Mouse (Mus musculus) embryonic facial prominence, embryonic 13.5 days (tissue): ENCODE measurements around the gene Fntb. TPM values are rescaled to one million over a fixed set of nuclear protein-coding genes. Genes with fewer than 3 reads are reported as not detected.

Experiments
- ATAC-seq: fragments of 200-750 bp; cut with Nextera tagmentation; 2 replicates; pipeline ENCODE4 v1.8.0; 2017; ENCODE audit warnings: low read depth; ENCODE audit not compliant: insufficient number of reproducible peaks, insufficient read depth, low FRiP score, low TSS enrichment
- H3K27ac ChIP-seq: fragments of 300-500 bp; sonication (generic); 2 replicates; pipeline ENCODE4 v1.5.1; 2015; ENCODE audit warnings: moderate library complexity, mild to moderate bottlenecking, inconsistent platforms
- H3K27me3 ChIP-seq: fragments of 300-500 bp; sonication (generic); 2 replicates; pipeline ENCODE4 v1.6.1; 2015; ENCODE audit warnings: mild to moderate bottlenecking, inconsistent platforms
- H3K36me3 ChIP-seq: fragments of 300-500 bp; sonication (generic); 2 replicates; pipeline ENCODE4 v1.6.1; 2015; ENCODE audit warnings: mild to moderate bottlenecking, inconsistent platforms
- H3K4me1 ChIP-seq: fragments of 300-500 bp; sonication (generic); 2 replicates; pipeline ENCODE4 v1.6.1; 2015; ENCODE audit warnings: inconsistent platforms
- H3K4me2 ChIP-seq: fragments of 300-500 bp; sonication (generic); 2 replicates; pipeline ENCODE4 v1.6.1; 2015; ENCODE audit warnings: moderate library complexity, mild to moderate bottlenecking, inconsistent platforms
- H3K4me3 ChIP-seq: fragments of 300-500 bp; sonication (generic); 2 replicates; pipeline ENCODE4 v1.5.1; 2015; ENCODE audit warnings: mild to moderate bottlenecking, inconsistent platforms
- H3K9ac ChIP-seq: fragments of 300-500 bp; sonication (generic); 2 replicates; pipeline ENCODE4 v1.6.1; 2015; ENCODE audit warnings: mild to moderate bottlenecking, inconsistent platforms
- H3K9me3 ChIP-seq: fragments of 300-500 bp; sonication (generic); 2 replicates; pipeline ENCODE4 v1.6.1; 2016; ENCODE audit warnings: inconsistent platforms
- WGBS: fragments of 180-500 bp; shearing (Covaris S2); methylation state at CpG from one replicate; pipeline ENCODE4 v1.1.7; 2015; ENCODE audit warnings: mixed read lengths; 5-methylcytosine and 5-hydroxymethylcytosine counted together
- polyA plus RNA-seq: library from polyadenylated mRNA; unstranded; fragments of >200 nt; fragmentation: Nextera tagmentation; extraction: Ambion mirVana; gene quantifications from 2 replicates; pipeline ENCODE4 v1.2.1, GENCODE M21; 2015

The Fntb gene
- polyA plus RNA-seq: 41.5 and 41.8 TPM in 2 replicates

DNA sequence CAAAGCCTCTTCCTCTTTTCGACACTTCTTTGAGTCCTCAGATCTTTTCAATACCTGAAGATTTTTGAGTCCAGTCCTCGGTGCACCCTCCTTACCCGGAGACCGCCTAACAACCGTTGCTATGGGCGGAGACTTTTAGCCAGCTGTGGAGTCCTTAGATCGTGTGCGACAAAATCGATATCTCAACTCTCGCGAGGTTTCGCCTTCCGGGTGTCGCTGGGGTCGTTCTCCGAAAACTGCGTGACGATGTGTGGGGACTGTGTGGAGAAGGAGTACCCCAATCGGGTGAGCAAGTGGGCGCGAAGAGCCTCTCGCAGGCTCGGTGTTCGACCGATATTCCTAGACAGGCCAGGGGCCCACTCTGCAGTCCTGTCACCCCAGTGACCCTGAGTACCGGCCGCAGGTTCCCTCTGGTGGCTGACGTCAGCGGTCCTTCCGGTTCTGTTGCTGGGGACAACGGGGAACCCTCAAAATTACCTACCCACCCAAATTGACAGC is at the start of gene Fntb, which contains the start of gene Churc1:
Gene Fntb, plus strand, starts transcription at position 236 of the 498 bp plus-strand sequence.
Gene Churc1, plus strand, starts transcription at position 185 of the 498 bp plus-strand sequence.
- peak; percentile 93 for ATAC-seq
- Histone ChIP-seq H3K27ac (peak within 1 kb of the TSS; percentile 35), H3K4me2 (peak within 1 kb of the TSS; percentile 59)

DNA sequence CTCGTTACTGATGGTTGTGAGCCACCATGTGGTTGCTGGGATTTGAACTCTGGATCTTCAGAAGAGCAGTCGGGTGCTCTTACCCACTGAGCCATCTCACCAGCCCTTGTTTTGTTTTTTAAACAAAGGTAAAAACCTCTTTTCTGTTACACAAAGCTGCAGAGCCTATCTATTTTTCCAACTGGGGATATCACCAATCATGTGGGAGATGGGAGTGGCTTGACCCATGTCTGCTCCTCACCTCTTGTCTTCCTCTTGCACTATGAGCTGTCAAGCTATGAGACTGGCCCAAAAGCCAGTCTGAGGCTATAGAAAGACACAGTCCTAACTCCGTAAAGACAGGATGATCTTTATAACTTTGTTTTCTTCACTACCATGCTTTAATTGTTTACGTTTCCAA is 47.0 kb upstream of the Fntb start:
- ATAC-seq: no peak
- Histone ChIP-seq H3K36me3 (no peaks in the 10 kb centered on the region), H3K27me3 (peaks cover 12% of the 10 kb centered on the region), H3K4me3 (no peak overlapping the region), H3K4me1 (no peaks in the 10 kb centered on the region), H3K27ac (no peak overlapping the region), H3K9me3 (no peaks in the 10 kb centered on the region), H3K9ac (no peak overlapping the region), H3K4me2 (no peak overlapping the region)
- 85% methylated on average over 4 of the region's 4 CpGs for WGBS

More for the DNA sequence above, at the start of gene Fntb, which contains the start of gene Churc1:
- Histone ChIP-seq H3K4me1 (peaks cover 9% of the 10 kb centered on the region; the same call in 1 of the 2 replicates), H3K9me3 (no peaks in the 10 kb centered on the region), H3K4me3 (peak within 1 kb of the TSS; percentile 61), H3K36me3 (no peaks in the 10 kb centered on the region), H3K9ac (peak within 1 kb of the TSS; percentile 78), H3K27me3 (no peaks in the 10 kb centered on the region)
- WGBS: under 1% methylated on average over 31 of the region's 31 CpGs

DNA sequence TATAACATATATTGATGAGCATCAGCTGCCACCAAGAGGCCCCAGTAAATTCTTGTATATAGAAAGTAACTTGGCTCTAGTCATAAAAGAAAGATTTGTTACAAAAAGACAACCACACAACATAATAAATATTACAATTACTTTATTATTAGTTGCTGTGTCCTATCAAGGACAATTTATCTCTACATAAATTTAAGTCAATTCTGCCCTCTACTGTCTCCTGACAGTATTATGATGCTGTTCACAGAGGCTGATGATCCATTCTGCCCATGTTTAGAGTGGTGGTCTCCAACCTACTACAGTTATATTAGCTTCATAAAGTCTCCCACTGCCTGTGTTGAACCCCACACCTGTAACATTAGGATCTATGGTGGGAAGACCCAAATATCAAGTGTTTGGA is 44.8 kb upstream of the Fntb start:
- Histone ChIP-seq H3K27ac (no peak overlapping the region), H3K9ac (no peak overlapping the region), H3K9me3 (no peaks in the 10 kb centered on the region), H3K27me3 (no peaks in the 10 kb centered on the region), H3K4me1 (no peaks in the 10 kb centered on the region), H3K36me3 (no peaks in the 10 kb centered on the region), H3K4me2 (no peak overlapping the region), H3K4me3 (no peak overlapping the region)
- ATAC-seq: no peak

DNA sequence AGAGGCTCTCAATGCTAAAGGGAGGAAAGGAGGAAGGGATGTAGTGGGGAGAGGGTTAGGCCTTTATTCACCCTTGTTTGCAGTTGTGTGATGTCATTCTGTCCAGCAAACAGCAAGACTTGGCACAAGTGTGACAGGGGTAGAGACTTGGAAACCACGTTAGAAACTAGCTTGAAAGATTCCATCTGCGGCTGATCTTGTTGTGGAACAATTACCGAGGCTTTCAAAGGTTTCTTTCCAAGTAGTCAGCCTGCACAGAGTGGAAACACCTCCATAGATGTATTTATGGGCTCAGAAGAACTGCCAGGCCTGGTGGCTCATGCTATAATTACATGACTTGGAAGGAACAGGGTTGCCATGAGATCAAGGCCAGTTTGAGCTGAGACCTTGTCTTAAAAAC is 43.4 kb upstream of the Fntb start:
- no peaks in the 10 kb centered on the region for H3K36me3 ChIP-seq
- H3K4me2 ChIP-seq: no peak overlapping the region
- no peaks in the 10 kb centered on the region for H3K27me3 ChIP-seq
- no peak overlapping the region for H3K4me3 ChIP-seq
- no peaks in the 10 kb centered on the region for H3K4me1 ChIP-seq
- no peak overlapping the region for H3K9ac ChIP-seq
- H3K9me3 ChIP-seq: no peaks in the 10 kb centered on the region
- no peak for ATAC-seq
- WGBS: 69% methylated on average over 3 of the region's 3 CpGs
- H3K27ac ChIP-seq: no peak overlapping the region

DNA sequence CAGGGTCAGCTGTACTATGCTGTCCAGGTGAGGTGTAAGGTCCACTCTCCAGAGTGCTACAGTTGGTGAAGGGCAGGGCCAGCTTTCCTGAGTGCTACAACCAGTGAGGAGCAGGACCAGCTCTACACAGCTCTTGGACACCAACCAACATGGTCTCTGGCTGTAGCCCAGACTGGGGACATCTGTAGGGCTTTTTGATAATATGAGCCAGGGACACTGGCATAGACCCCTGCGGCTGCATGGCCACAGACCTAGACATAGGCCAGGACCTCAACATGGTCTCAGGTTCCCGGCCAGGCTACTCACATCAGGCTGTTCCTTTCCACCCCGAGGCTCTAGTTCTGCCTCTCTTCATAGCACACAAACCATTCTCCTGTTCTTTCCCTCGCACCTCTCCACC is 37.4 kb upstream of the Fntb start:
- no peaks in the 10 kb centered on the region for H3K36me3 ChIP-seq
- no peaks in the 10 kb centered on the region for H3K4me1 ChIP-seq
- H3K4me3 ChIP-seq: no peak overlapping the region
- ATAC-seq: no peak
- H3K4me2 ChIP-seq: no peak overlapping the region
- H3K9me3 ChIP-seq: peaks cover 3% of the 10 kb centered on the region; the same call in 1 of the 2 replicates
- no peaks in the 10 kb centered on the region for H3K27me3 ChIP-seq
- H3K9ac ChIP-seq: no peak overlapping the region
- H3K27ac ChIP-seq: no peak overlapping the region
- WGBS: 92% methylated on average over 4 of the region's 4 CpGs

DNA sequence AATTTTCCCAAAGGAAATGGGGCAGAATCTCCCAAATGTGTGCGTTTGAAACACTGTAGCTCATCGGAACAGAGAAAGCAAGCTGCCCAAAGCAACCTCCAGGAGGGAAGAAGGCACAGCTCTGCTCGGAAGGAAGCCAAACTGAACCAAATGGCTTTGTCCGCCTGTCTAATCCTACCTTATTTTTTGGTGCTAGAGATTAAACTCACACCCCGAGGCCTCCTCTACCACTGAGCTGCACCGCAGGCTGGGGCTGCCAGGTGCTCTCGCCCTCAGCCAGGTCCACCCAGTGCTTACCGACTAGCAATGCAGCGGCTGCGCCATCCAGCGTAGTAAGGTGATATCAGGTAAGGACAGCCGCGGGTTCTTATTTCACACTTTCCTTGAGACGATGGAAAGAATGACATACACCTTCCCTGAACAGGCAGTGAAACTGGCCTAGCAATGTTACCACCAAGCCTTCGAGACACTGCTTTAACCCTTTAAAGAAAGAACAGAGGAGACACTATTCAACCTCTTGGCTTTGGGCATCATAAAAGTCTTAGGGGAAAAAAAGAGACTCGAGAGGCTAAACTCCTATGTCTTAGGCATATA is 14.4 kb upstream of the Fntb start:
- ATAC-seq: no peak
- H3K36me3 ChIP-seq: no peaks in the 10 kb centered on the region
- no peaks in the 10 kb centered on the region for H3K9me3 ChIP-seq
- WGBS: 72% methylated on average over 16 of the region's 16 CpGs
- 0 out of 2 replicates have a peak, but pooled peaks cover 3% of the 10 kb centered on the region for H3K27me3 ChIP-seq
- no peak overlapping the region for H3K9ac ChIP-seq
- H3K4me1 ChIP-seq: no peaks in the 10 kb centered on the region
- H3K4me3 ChIP-seq: no peak overlapping the region
- H3K27ac ChIP-seq: no peak overlapping the region
- H3K4me2 ChIP-seq: no peak overlapping the region

DNA sequence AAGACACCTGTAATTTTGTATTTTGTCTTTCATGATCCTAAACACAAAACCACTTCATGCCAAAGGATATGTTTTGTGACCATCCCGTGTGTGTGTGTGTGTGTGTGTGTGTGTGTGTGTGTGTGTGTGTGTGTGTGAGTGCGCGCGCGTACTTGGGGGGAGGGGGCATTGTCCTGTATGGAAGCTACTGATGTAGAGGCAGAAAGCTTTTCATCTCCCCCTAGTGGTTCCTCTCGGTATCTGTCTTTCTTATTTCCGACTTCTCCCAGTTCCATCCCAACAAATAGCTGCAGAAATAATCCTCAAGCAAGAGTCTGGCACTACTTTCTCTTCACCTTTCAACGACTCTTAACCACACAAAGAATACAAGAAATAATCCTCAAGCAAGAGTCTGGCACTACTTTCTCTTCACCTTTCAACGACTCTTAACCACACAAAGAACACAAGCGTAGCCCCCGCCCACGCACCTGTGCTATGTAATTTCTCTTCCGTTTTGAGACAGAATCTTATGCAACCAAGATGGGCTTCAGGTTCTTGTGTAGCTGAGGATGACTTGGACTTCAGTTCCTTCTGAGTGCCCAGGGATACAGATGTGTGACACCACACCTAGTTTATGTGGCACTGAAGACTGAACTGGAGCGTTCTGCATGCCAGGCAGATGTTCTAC is 12.6 kb upstream of the Fntb start:
- H3K9me3 ChIP-seq: no peaks in the 10 kb centered on the region
- no peak overlapping the region for H3K27ac ChIP-seq
- no peak overlapping the region for H3K4me3 ChIP-seq
- H3K9ac ChIP-seq: no peak overlapping the region
- no peaks in the 10 kb centered on the region for H3K4me1 ChIP-seq
- H3K4me2 ChIP-seq: no peak overlapping the region
- H3K36me3 ChIP-seq: no peaks in the 10 kb centered on the region
- 44% methylated on average over 14 of the region's 14 CpGs for WGBS
- no peak for ATAC-seq
- 0 out of 2 replicates have a peak, but pooled peaks cover 3% of the 10 kb centered on the region for H3K27me3 ChIP-seq

DNA sequence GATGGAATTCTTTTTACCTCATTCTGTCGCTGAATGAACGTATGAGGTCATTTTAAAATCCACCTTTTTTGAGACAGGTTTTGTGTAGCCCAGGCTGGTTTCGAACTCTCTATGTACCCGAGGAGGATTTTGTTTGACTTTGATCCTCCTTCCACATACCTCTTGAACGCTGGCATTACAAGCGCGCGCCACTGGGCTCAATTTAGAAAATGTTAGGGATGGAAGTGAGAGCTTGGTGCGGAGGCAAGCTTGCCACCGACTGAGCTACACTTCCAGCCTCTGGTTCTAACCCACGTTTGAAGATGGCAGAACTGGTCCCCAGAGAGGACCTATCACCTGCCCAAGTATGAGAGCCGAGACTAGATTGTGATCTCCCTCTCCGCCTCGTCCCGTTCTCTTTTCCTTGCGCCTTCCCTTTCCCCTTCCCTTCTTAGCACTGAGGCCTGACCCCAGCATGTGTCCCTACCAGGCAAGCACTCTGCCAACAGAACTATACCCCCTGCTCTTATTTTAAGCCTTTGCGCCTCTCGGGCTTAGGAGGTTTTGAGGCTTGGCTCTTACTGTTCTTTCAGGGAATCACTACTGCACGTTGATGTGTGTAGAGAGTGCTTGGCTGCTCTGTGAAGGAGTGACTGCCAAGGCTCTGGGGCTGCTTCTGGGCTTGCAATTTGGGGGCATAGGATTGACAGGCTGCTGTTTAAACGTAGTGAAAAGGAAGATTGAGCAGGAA is 677 bp downstream of the Fntb start:
- no peak for ATAC-seq
- peaks cover 9% of the 10 kb centered on the region; the same call in 1 of the 2 replicates for H3K4me1 ChIP-seq
- peak overlapping the region; percentile 61 for H3K4me3 ChIP-seq
- WGBS: 35% methylated on average over 20 of the region's 20 CpGs
- H3K9me3 ChIP-seq: no peaks in the 10 kb centered on the region
- H3K27me3 ChIP-seq: no peaks in the 10 kb centered on the region
- peak overlapping the region; percentile 59 for H3K4me2 ChIP-seq
- peak overlapping the region; percentile 35 for H3K27ac ChIP-seq
- peak overlapping the region; percentile 78 for H3K9ac ChIP-seq
- H3K36me3 ChIP-seq: no peaks in the 10 kb centered on the region

DNA sequence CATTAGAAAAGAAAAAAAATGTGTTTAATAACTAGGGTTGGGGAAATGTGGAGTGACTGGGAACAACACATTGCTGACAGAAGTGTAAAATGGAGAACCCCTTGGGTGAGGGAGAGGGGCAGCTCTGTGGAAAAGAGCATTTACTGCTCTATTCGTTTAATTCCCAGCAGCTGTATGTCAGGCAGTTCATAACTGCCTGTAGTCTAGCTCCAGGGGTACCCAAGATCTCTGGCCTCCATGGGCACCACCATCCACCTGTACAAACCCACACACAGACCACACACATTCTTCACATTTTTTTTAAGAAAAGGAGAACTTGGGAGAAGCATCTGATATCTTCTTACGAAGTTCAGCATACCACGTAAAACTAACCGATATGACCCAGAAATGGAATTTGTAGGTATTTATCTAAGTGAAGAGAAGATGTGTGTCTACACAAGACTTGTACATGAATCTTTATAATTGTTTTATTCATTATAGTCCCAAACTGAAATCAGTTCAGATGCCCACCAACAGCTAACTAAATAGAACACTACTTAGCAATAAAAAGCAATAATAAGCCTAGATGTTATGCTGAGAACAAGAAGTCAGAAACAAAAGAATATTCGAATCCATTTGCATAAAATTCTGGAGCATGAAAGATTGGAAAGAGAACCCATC is 5.6 kb downstream of the Fntb start:
- H3K27me3 ChIP-seq: no peaks in the 10 kb centered on the region
- peaks cover 7% of the 10 kb centered on the region; the same call in 1 of the 2 replicates for H3K4me1 ChIP-seq
- no peak overlapping the region for H3K27ac ChIP-seq
- no peak overlapping the region for H3K4me2 ChIP-seq
- no peak overlapping the region for H3K4me3 ChIP-seq
- no peaks in the 10 kb centered on the region for H3K9me3 ChIP-seq
- H3K9ac ChIP-seq: no peak overlapping the region
- ATAC-seq: no peak
- 82% methylated on average over 5 of the region's 5 CpGs for WGBS
- H3K36me3 ChIP-seq: 0 out of 2 replicates have a peak, but pooled peaks cover 1% of the 10 kb centered on the region

DNA sequence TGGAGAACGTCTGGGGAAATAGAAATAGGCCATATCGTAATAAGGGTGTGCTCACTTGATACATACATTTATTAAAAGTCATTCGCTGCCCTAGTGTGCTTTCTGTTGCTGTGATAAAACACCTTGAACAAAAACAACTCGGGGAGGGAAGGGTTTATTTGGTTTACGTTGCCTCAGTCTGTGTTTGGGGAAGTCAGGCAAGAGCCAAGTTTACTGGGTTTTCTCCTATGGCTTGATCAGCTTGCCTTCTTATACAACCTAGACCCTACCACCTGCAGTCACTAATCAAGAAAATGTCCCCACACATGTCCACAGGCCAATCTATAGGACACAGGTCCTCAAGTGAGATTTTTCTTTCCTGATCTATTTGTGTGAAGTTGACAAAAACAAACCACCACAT is 6.2 kb downstream of the Fntb start:
- no peaks in the 10 kb centered on the region for H3K9me3 ChIP-seq
- ATAC-seq: no peak
- H3K4me2 ChIP-seq: no peak overlapping the region
- H3K4me1 ChIP-seq: peaks cover 2% of the 10 kb centered on the region; the same call in 1 of the 2 replicates
- no peak overlapping the region for H3K27ac ChIP-seq
- no peak overlapping the region for H3K9ac ChIP-seq
- H3K4me3 ChIP-seq: no peak overlapping the region
- no peaks in the 10 kb centered on the region for H3K27me3 ChIP-seq
- 90% methylated on average over 5 of the region's 5 CpGs for WGBS
- 0 out of 2 replicates have a peak, but pooled peaks cover 3% of the 10 kb centered on the region for H3K36me3 ChIP-seq

DNA sequence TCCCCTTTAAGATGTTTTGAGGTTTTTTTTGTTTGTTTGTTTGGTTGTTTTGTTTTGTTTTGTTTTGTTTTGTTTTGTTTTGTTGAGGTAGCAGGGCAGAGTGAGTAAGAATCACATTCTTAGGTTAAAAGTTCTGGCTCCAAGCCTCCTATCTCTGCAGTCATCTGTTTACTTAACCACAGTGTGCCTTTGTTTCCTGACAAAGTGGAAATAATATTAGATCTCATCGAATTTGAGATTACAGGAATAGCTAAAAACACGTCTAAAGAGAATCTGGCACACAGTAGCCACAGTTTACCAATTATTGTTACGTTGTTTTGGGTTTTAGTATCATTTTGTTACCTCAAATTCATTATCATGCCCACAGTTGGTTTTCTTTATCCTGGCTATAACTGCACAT is 9.3 kb downstream of the Fntb start:
- Histone ChIP-seq H3K27me3 (no peaks in the 10 kb centered on the region), H3K4me1 (no peaks in the 10 kb centered on the region), H3K36me3 (peaks cover 8% of the 10 kb centered on the region), H3K4me3 (no peak overlapping the region), H3K27ac (no peak overlapping the region), H3K4me2 (no peak overlapping the region), H3K9ac (no peak overlapping the region), H3K9me3 (no peaks in the 10 kb centered on the region)
- 70% methylated on average over 3 of the region's 3 CpGs for WGBS
- ATAC-seq: no peak
